Mouse (Mus musculus) bone marrow macrophage, adult 2 months (primary cell): ENCODE results near the gene Fibcd1.

Experiments used
- CTCF ChIP-seq: IDR thresholded peaks from 2 replicates; pipeline ENCODE4 v1.5.1; 2012; ENCODE audit warnings: low read depth, mild to moderate bottlenecking, low read length, moderate library complexity
- POLR2A ChIP-seq: IDR thresholded peaks from 2 replicates; pipeline ENCODE4 v1.6.1; 2012; ENCODE audit warnings: mild to moderate bottlenecking, low read depth, low read length, borderline replicate concordance

GRCm38 (mm10) chr2:31822524-31823371 lies 23.1 kb downstream of the Fibcd1 start:
- TF ChIP-seq POLR2A (no peak), CTCF (no peak)
